Mouse (Mus musculus) testis, adult 2 months (tissue): ENCODE results near the gene Tnn.

Source experiments
- CTCF ChIP-seq: fragments of 200-500 bp; IDR thresholded peaks from 2 replicates; pipeline ENCODE4 v1.5.1; 2012; ENCODE audit warnings: low read depth, mild to moderate bottlenecking, inconsistent platforms, low read length, moderate library complexity; ENCODE audit not compliant: control insufficient read depth, insufficient read depth, insufficient replicate concordance
- POLR2A ChIP-seq: fragments of 200-500 bp; IDR thresholded peaks from 2 replicates; pipeline ENCODE4 v1.6.1; 2012; ENCODE audit warnings: low read depth, mild to moderate bottlenecking, inconsistent platforms, low read length, moderate library complexity; ENCODE audit not compliant: control insufficient read depth

DNA sequence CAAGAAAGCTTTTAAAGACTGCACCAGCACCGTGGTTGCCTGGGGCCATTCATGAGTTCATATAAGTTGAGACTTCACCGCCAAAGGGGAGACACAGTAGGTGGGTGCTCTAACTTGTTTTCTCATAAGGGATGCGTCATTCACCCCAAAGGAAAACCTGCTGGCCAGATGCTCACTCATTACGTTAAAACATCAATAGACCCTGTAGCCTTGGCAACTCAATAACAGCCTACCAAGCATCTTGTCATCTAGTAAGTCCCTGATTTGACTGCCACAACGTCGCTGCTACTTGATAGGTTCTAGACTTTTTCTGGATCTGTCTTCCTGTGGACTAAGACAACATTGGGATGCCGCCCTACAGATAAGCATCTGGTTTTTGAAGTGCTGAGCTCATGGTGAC lies 111.0 kb downstream of the Tnn start:
- TF ChIP-seq POLR2A = no peak
- no peak for TF ChIP-seq CTCF
